Mouse (Mus musculus) heart, embryonic 16.5 days (tissue): ENCODE measurements around the gene Alox12. TPM values are rescaled to one million over a fixed set of nuclear protein-coding genes. Genes with fewer than 3 reads are reported as not detected.

Experiments used
- ATAC-seq: fragments of 200-750 bp; cut with Nextera tagmentation; replicated peaks from 2 replicates; pipeline ENCODE4 v1.8.0; 2017; ENCODE audit warnings: moderate number of reproducible peaks; ENCODE audit not compliant: insufficient read depth, low FRiP score; ENCODE audit errors: extremely low read depth
- H3K27ac ChIP-seq: fragments of 300-500 bp; sonication (generic); 2 replicates; pipeline ENCODE4 v1.5.1; 2014; ENCODE audit warnings: mild to moderate bottlenecking, low read length, control low read depth, moderate library complexity
- H3K27me3 ChIP-seq: fragments of 300-500 bp; sonication (generic); 2 replicates; pipeline ENCODE4 v1.6.1; 2014; ENCODE audit warnings: low read length, mixed read lengths; ENCODE audit not compliant: control insufficient read depth, insufficient read depth
- H3K36me3 ChIP-seq: fragments of 300-500 bp; sonication (generic); 2 replicates; pipeline ENCODE4 v1.6.1; 2014; ENCODE audit not compliant: control insufficient read depth, insufficient read depth
- H3K4me1 ChIP-seq: fragments of 300-500 bp; sonication (generic); 2 replicates; pipeline ENCODE4 v1.6.1; 2014; ENCODE audit warnings: low read length, mixed read lengths; ENCODE audit not compliant: control insufficient read depth, insufficient read depth
- H3K4me2 ChIP-seq: fragments of 300-500 bp; sonication (generic); 2 replicates; pipeline ENCODE4 v1.6.1; 2014; ENCODE audit warnings: low read depth, mild to moderate bottlenecking, control low read depth, low read length
- H3K4me3 ChIP-seq: fragments of 300-500 bp; sonication (generic); 2 replicates; pipeline ENCODE4 v1.5.1; 2014; ENCODE audit warnings: mild to moderate bottlenecking, control low read depth, low read length
- H3K9ac ChIP-seq: fragments of 300-500 bp; sonication (generic); 2 replicates; pipeline ENCODE4 v1.6.1; 2014; ENCODE audit warnings: low read length, control low read depth
- H3K9me3 ChIP-seq: fragments of 300-500 bp; sonication (generic); replicated peaks from 2 replicates; pipeline ENCODE4 v1.6.1; 2016; ENCODE audit warnings: low read length; ENCODE audit not compliant: control insufficient read depth
- WGBS: fragments of 180-500 bp; shearing (Covaris S2); extraction: QIAGEN DNeasy Blood & Tissue Kit; methylation state at CpG from one replicate; pipeline ENCODE4 v1.1.7; 2014; 5-methylcytosine and 5-hydroxymethylcytosine counted together
- polyA plus RNA-seq: library from polyadenylated mRNA; unstranded; fragments of >200 nt; fragmentation: Nextera tagmentation; extraction: Ambion mirVana; gene quantifications from 2 replicates; pipeline ENCODE4 v1.2.1, GENCODE M21; 2015

Gene Alox12
- polyA plus RNA-seq, 1 experiment from 2014 or later, result 3.5 TPM

GRCm38 (mm10) chr11:70212896-70213295, 42.3 kb downstream of the Alox12 start:
- no peak for ATAC-seq
- Histone ChIP-seq H3K27ac (no peak overlapping the region), H3K4me1 (peaks cover 13% of the 10 kb centered on the region), H3K27me3 (peaks cover 51% of the 10 kb centered on the region), H3K9ac (no peak overlapping the region), H3K9me3 (no peaks in the 10 kb centered on the region), H3K4me3 (no peak overlapping the region), H3K36me3 (no peaks in the 10 kb centered on the region), H3K4me2 (no peak overlapping the region)
- WGBS, result 13% methylated on average over 9 of the region's 9 CpGs

- no peak within 1 kb of the TSS for H3K9ac ChIP-seq
- no peaks in the 10 kb centered on the region for H3K9me3 ChIP-seq
- H3K27me3 ChIP-seq, result peaks cover 51% of the 10 kb centered on the region
- no peak within 1 kb of the TSS; the same call in 1 of the 2 replicates for H3K4me3 ChIP-seq
- WGBS, result 45% methylated on average over 6 of the region's 6 CpGs
- no peak within 1 kb of the TSS for H3K4me2 ChIP-seq
- no peak for ATAC-seq
- peaks cover 13% of the 10 kb centered on the region for H3K4me1 ChIP-seq
- no peak within 1 kb of the TSS for H3K27ac ChIP-seq
- H3K36me3 ChIP-seq, result no peaks in the 10 kb centered on the region
Observed at GRCm38 (mm10) chr11:70212423-70212822, 42.7 kb downstream of the Alox12 start, which contains the start of gene Slc16a11. Gene Slc16a11, plus strand, starts transcription at chr11:70212752.

GRCm38 (mm10) chr11:70211972-70212371, 43.2 kb downstream of the Alox12 start:
- H3K9ac ChIP-seq, result no peak overlapping the region
- H3K9me3 ChIP-seq, result no peaks in the 10 kb centered on the region
- no peak overlapping the region for H3K4me3 ChIP-seq
- no peak overlapping the region for H3K27ac ChIP-seq
- WGBS, result 74% methylated on average over 6 of the region's 6 CpGs
- no peak overlapping the region for H3K4me2 ChIP-seq
- no peak for ATAC-seq
- H3K4me1 ChIP-seq, result peaks cover 13% of the 10 kb centered on the region
- H3K27me3 ChIP-seq, result peaks cover 47% of the 10 kb centered on the region
- no peaks in the 10 kb centered on the region for H3K36me3 ChIP-seq

- no peaks in the 10 kb centered on the region for H3K9me3 ChIP-seq
- 74% methylated on average over 2 of the region's 2 CpGs for WGBS
- H3K27me3 ChIP-seq, result peaks cover 35% of the 10 kb centered on the region
Observed at GRCm38 (mm10) chr11:70210681-70211080, 44.5 kb downstream of the Alox12 start.

GRCm38 (mm10) chr11:70208778-70209388, 46.3 kb downstream of the Alox12 start:
- Histone ChIP-seq H3K36me3 (no peaks in the 10 kb centered on the region), H3K27me3 (peaks cover 18% of the 10 kb centered on the region), H3K4me1 (peaks cover 3% of the 10 kb centered on the region), H3K9ac (no peak overlapping the region), H3K4me2 (no peak overlapping the region), H3K9me3 (no peaks in the 10 kb centered on the region), H3K27ac (no peak overlapping the region), H3K4me3 (no peak overlapping the region)
- ATAC-seq, result no peak
- 56% methylated on average over 5 of the region's 5 CpGs for WGBS

More at GRCm38 (mm10) chr11:70210681-70211080, 44.5 kb downstream of the Alox12 start:
- no peak for ATAC-seq
- Histone ChIP-seq H3K4me2 (no peak overlapping the region), H3K4me3 (no peak overlapping the region), H3K9ac (no peak overlapping the region), H3K36me3 (no peaks in the 10 kb centered on the region), H3K4me1 (peaks cover 13% of the 10 kb centered on the region), H3K27ac (no peak overlapping the region)

- Histone ChIP-seq H3K36me3 (no peaks in the 10 kb centered on the region), H3K4me2 (no peak overlapping the region), H3K4me1 (no peaks in the 10 kb centered on the region), H3K9me3 (no peaks in the 10 kb centered on the region), H3K27me3 (peaks cover 5% of the 10 kb centered on the region), H3K27ac (no peak overlapping the region), H3K4me3 (no peak overlapping the region), H3K9ac (no peak overlapping the region)
- ATAC-seq, result no peak
- 55% methylated on average over 7 of the region's 7 CpGs for WGBS
Observed at GRCm38 (mm10) chr11:70207283-70207682, 47.9 kb downstream of the Alox12 start.

GRCm38 (mm10) chr11:70206801-70207200, 48.4 kb downstream of the Alox12 start:
- no peaks in the 10 kb centered on the region for H3K4me1 ChIP-seq
- H3K9ac ChIP-seq, result no peak overlapping the region
- no peak overlapping the region for H3K4me3 ChIP-seq
- no peak overlapping the region for H3K4me2 ChIP-seq
- peaks cover 2% of the 10 kb centered on the region; the same call in 1 of the 2 replicates for H3K27me3 ChIP-seq
- H3K36me3 ChIP-seq, result no peaks in the 10 kb centered on the region
- H3K27ac ChIP-seq, result no peak overlapping the region
- H3K9me3 ChIP-seq, result no peaks in the 10 kb centered on the region
- no peak for ATAC-seq
- 45% methylated on average over 2 of the region's 2 CpGs for WGBS

- Histone ChIP-seq H3K9me3 (no peaks in the 10 kb centered on the region), H3K27me3 (no peaks in the 10 kb centered on the region), H3K36me3 (no peaks in the 10 kb centered on the region), H3K4me2 (no peak overlapping the region), H3K27ac (no peak overlapping the region), H3K4me3 (no peak overlapping the region), H3K4me1 (no peaks in the 10 kb centered on the region), H3K9ac (no peak overlapping the region)
- WGBS, result 37% methylated on average over 5 of the region's 5 CpGs
- ATAC-seq, result no peak
Observed at GRCm38 (mm10) chr11:70201691-70202090, 53.5 kb downstream of the Alox12 start.

- no peak for ATAC-seq
- no peak overlapping the region for H3K4me3 ChIP-seq
- no peak overlapping the region for H3K4me2 ChIP-seq
- no peak overlapping the region for H3K9ac ChIP-seq
- no peaks in the 10 kb centered on the region; the same call in 1 of the 2 replicates for H3K9me3 ChIP-seq
- H3K4me1 ChIP-seq, result no peaks in the 10 kb centered on the region
- H3K36me3 ChIP-seq, result no peaks in the 10 kb centered on the region
- WGBS, result 85% methylated on average over 5 of the region's 5 CpGs
- H3K27me3 ChIP-seq, result no peaks in the 10 kb centered on the region
- H3K27ac ChIP-seq, result no peak overlapping the region
Observed at GRCm38 (mm10) chr11:70200036-70200608, 55.0 kb downstream of the Alox12 start.
